Mouse (Mus musculus) liver, adult (tissue): ENCODE measurements around the gene Cish.

Experiments used
- GATA4 ChIP-seq: IDR thresholded peaks from 2 replicates; pipeline ENCODE4 v1.6.1; 2014; ENCODE audit warnings: mild to moderate bottlenecking, low read length; ENCODE audit not compliant: insufficient replicate concordance

Gene Cish

GRCm38 (mm10) chr9:107296016-107296040 lies at the start of gene Cish:
Gene Cish, plus strand, starts transcription at chr9:107296026.
- TF ChIP-seq GATA4 = no peak

- no peak for TF ChIP-seq GATA4
Measured at GRCm38 (mm10) chr9:107246170-107246569, 49.7 kb upstream of the Cish start.

- no peak for TF ChIP-seq GATA4
Measured at GRCm38 (mm10) chr9:107249154-107249553, 46.7 kb upstream of the Cish start.

- TF ChIP-seq GATA4 = no peak
Measured at GRCm38 (mm10) chr9:107250416-107251337, 45.1 kb upstream of the Cish start.

- TF ChIP-seq GATA4 = no peak
Measured at GRCm38 (mm10) chr9:107252164-107252563, 43.7 kb upstream of the Cish start.

- TF ChIP-seq GATA4 = no peak
Measured at GRCm38 (mm10) chr9:107254476-107254875, 41.4 kb upstream of the Cish start.

GRCm38 (mm10) chr9:107254925-107255324 lies 40.9 kb upstream of the Cish start:
- no peak for TF ChIP-seq GATA4

- TF ChIP-seq GATA4 = no peak
Measured at GRCm38 (mm10) chr9:107255596-107255995, 40.2 kb upstream of the Cish start.

GRCm38 (mm10) chr9:107259571-107259970 lies 36.3 kb upstream of the Cish start:
- no peak for TF ChIP-seq GATA4

GRCm38 (mm10) chr9:107260429-107260828 lies 35.4 kb upstream of the Cish start:
- no peak for TF ChIP-seq GATA4

- no peak for TF ChIP-seq GATA4
Measured at GRCm38 (mm10) chr9:107260836-107261235, 35.0 kb upstream of the Cish start.

- TF ChIP-seq GATA4 = no peak
Measured at GRCm38 (mm10) chr9:107261792-107262191, 34.0 kb upstream of the Cish start.

- no peak for TF ChIP-seq GATA4
Measured at GRCm38 (mm10) chr9:107262375-107262774, 33.5 kb upstream of the Cish start.

- TF ChIP-seq GATA4 = no peak
Measured at GRCm38 (mm10) chr9:107263912-107264311, 31.9 kb upstream of the Cish start.

GRCm38 (mm10) chr9:107264731-107265130 lies 31.1 kb upstream of the Cish start:
- TF ChIP-seq GATA4 = no peak

GRCm38 (mm10) chr9:107267028-107267427 lies 28.8 kb upstream of the Cish start:
- TF ChIP-seq GATA4 = no peak

GRCm38 (mm10) chr9:107267721-107268402 lies 28.0 kb upstream of the Cish start:
- TF ChIP-seq GATA4 = no peak
